Mouse (Mus musculus) embryonic facial prominence, embryonic 14.5 days (tissue): ENCODE measurements around the gene Gper1. TPM values are rescaled to one million over a fixed set of nuclear protein-coding genes. Genes with fewer than 3 reads are reported as not detected.

Experiments used
- ATAC-seq: fragments of 200-750 bp; cut with Nextera tagmentation; 2 replicates; pipeline ENCODE4 v1.8.0; 2017; ENCODE audit warnings: low read depth, moderate number of reproducible peaks, moderate TSS enrichment
- DNase-seq: peaks from one replicate; pipeline ENCODE4 v3.0.0-alpha.2; 2015; ENCODE audit warnings: low spot score
- H3K27ac ChIP-seq: fragments of 300-500 bp; sonication (generic); replicated peaks from 2 replicates; pipeline ENCODE4 v1.5.1; 2014; ENCODE audit warnings: low read depth, mild to moderate bottlenecking, low read length, moderate library complexity
- H3K27me3 ChIP-seq: fragments of 300-500 bp; sonication (generic); replicated peaks from 2 replicates; pipeline ENCODE4 v1.6.1; 2014; ENCODE audit warnings: low read length; ENCODE audit not compliant: control insufficient read depth, insufficient read depth
- H3K36me3 ChIP-seq: fragments of 300-500 bp; sonication (generic); 2 replicates; pipeline ENCODE4 v1.6.1; 2014; ENCODE audit warnings: low read length, mixed read lengths; ENCODE audit not compliant: control insufficient read depth, insufficient read depth
- H3K4me1 ChIP-seq: fragments of 300-500 bp; sonication (generic); 2 replicates; pipeline ENCODE4 v1.6.1; 2014; ENCODE audit warnings: antibody characterized with exemption, low read length; ENCODE audit not compliant: control insufficient read depth, insufficient read depth
- H3K4me2 ChIP-seq: fragments of 300-500 bp; sonication (generic); 2 replicates; pipeline ENCODE4 v1.6.1; 2014; ENCODE audit warnings: low read depth, mild to moderate bottlenecking, low read length, moderate library complexity, mixed read lengths
- H3K4me3 ChIP-seq: fragments of 300-500 bp; sonication (generic); 2 replicates; pipeline ENCODE4 v1.5.1; 2014; ENCODE audit warnings: low read depth, mild to moderate bottlenecking, low read length
- H3K9ac ChIP-seq: fragments of 300-500 bp; sonication (generic); 2 replicates; pipeline ENCODE4 v1.6.1; 2014; ENCODE audit warnings: low read depth, mild to moderate bottlenecking, low read length, moderate library complexity, mixed read lengths
- H3K9me3 ChIP-seq: fragments of 300-500 bp; sonication (generic); 2 replicates; pipeline ENCODE4 v1.6.1; 2016; ENCODE audit warnings: low read length; ENCODE audit not compliant: control insufficient read depth
- WGBS: fragments of 180-500 bp; shearing (Covaris S2); extraction: QIAGEN DNeasy Blood & Tissue Kit; methylation state at CpG from one replicate; pipeline ENCODE4 v1.1.7; 2014; 5-methylcytosine and 5-hydroxymethylcytosine counted together
- polyA plus RNA-seq: library from polyadenylated mRNA; unstranded; fragments of >200 nt; fragmentation: Nextera tagmentation; extraction: Ambion mirVana; gene quantifications from 2 replicates; pipeline ENCODE4 v1.2.1, GENCODE M21; 2014

The Gper1 gene
- polyA plus RNA-seq, 1 experiment from 2014 or later, result 6.7 TPM

DNA sequence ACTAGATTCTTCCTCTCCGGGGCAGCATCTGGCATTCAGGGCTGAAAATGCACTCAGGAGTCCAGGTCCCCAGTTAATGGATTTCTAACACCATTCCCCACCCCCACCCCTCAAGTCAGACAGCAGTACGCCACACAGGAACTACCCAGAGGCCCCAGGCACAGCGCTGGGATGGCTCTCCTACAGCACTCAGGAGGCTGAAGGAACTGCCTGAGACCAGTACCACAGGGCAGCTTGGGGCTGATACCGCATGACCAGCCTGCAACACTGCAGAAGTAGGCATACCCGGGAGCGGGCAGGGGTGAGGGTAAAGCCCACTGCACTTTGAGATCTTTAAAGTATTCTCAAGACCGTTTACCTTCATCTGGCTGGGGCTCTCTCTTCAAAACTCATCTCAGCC lies 17.5 kb upstream of the Gper1 start:
- ATAC-seq, result no peak

DNA sequence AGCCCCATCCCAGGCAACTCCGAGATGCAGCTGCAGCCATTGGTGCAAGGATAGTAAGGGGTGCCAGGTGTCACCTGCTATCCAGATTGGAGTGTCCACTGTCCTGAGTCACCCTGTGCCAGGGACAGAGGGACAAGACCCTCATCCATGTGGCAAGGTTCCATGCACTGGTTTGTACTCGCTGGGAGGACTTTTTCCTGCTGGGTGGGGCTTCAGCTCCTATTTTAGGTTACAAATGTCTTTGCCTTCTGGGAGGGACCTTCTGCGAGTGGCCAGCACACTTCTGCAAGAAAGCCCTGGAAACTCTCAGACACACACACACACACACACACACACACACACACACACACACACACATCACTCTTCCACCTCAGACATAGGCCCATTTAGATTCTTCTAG lies 17.0 kb upstream of the Gper1 start:
- Histone ChIP-seq H3K9me3 (no peaks in the 10 kb centered on the region), H3K27me3 (no peaks in the 10 kb centered on the region), H3K4me1 (peaks cover 19% of the 10 kb centered on the region), H3K27ac (peak overlapping the region; percentile 72; the same call in 1 of the 2 replicates), H3K4me3 (no peak overlapping the region), H3K9ac (0 out of 2 replicates have a peak overlapping the region, but pooled peaks have one; percentile 4), H3K36me3 (no peaks in the 10 kb centered on the region), H3K4me2 (no peak overlapping the region; the same call in 1 of the 2 replicates)
- no peak for DNase-seq
- no peak for ATAC-seq
- WGBS, result 64% methylated on average over 3 of the region's 3 CpGs

More for the DNA sequence above, 17.5 kb upstream of the Gper1 start:
- no peak overlapping the region for H3K4me3 ChIP-seq
- H3K4me2 ChIP-seq, result no peak overlapping the region; the same call in 1 of the 2 replicates
- H3K9ac ChIP-seq, result 0 out of 2 replicates have a peak overlapping the region, but pooled peaks have one; percentile 4
- 66% methylated on average over 7 of the region's 7 CpGs for WGBS
- H3K4me1 ChIP-seq, result peaks cover 19% of the 10 kb centered on the region
- H3K27ac ChIP-seq, result 0 out of 2 replicates have a peak overlapping the region, but pooled peaks have one; percentile 52
- H3K27me3 ChIP-seq, result no peaks in the 10 kb centered on the region
- no peaks in the 10 kb centered on the region for H3K36me3 ChIP-seq
- no peak for DNase-seq
- H3K9me3 ChIP-seq, result no peaks in the 10 kb centered on the region

DNA sequence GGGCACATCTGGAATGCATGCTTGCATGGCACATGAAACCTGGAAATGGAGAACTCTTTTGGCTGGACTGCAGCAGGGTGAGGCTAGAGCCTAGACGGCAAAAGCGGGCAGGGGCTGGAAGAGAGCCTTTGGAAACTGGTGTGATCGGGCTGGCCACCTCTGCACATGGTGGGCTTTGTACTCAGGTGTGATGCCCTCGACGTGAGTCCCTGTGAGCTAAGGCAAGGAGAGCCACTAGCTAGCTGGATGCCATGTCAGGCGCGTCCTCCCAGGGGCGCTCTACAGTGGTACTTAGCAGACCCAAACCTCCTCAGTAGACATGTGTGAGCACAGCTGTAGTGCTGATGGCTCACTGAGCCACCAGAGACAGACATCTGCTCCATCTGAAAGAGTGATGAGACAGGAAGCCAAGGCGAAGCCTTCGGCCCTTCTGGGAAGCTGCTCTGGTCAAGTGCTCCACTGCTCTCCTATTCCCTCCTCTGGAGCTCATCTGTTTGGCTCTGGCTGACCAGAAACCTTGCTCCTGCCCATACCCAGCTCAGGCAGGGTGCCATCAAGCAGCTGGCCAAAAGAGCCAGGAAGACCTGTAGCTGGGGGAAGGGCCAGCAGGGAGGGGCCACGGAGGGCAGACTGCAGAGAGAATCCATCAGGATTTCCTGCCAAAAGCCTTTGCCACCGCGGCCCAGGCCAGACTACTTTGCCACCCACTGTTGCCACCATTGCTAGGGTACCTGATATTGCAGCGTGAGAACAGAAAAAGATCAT lies 15.6 kb upstream of the Gper1 start:
- Histone ChIP-seq H3K36me3 (no peaks in the 10 kb centered on the region), H3K4me2 (peak overlapping the region; percentile 38), H3K9ac (no peak overlapping the region; the same call in 1 of the 2 replicates), H3K9me3 (no peaks in the 10 kb centered on the region), H3K27ac (peak overlapping the region; percentile 59), H3K4me3 (no peak overlapping the region), H3K27me3 (no peaks in the 10 kb centered on the region), H3K4me1 (peaks cover 19% of the 10 kb centered on the region)
- ATAC-seq, result peak; percentile 39; the same call in 1 of the 2 replicates
- DNase-seq, result no peak
- 73% methylated on average over 14 of the region's 14 CpGs for WGBS

DNA sequence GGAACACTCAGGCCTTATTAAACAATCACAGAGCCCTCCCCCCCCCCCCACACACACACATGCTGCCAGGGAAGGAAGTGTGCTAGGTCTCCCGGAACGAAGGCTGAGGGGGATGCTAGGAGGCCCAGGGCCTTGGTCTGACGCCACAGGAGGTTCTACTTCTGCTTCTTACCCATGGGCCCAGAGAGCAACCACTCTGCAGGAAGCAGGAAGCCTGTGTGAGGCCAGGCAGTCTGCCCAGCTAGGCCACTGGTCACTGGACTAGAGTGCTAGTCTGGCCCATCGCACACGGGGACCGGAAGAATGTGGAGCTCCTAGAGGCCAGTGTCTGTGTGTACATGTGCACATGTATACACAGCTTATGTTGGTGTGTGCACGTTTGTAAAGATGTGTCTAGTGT lies 14.4 kb upstream of the Gper1 start:
- H3K36me3 ChIP-seq, result no peaks in the 10 kb centered on the region
- H3K4me3 ChIP-seq, result no peak overlapping the region
- H3K9me3 ChIP-seq, result no peaks in the 10 kb centered on the region
- H3K9ac ChIP-seq, result no peak overlapping the region; the same call in 1 of the 2 replicates
- no peak overlapping the region for H3K27ac ChIP-seq
- ATAC-seq, result no peak
- no peaks in the 10 kb centered on the region for H3K27me3 ChIP-seq
- 69% methylated on average over 7 of the region's 7 CpGs for WGBS
- H3K4me1 ChIP-seq, result peaks cover 19% of the 10 kb centered on the region
- DNase-seq, result no peak
- H3K4me2 ChIP-seq, result no peak overlapping the region

DNA sequence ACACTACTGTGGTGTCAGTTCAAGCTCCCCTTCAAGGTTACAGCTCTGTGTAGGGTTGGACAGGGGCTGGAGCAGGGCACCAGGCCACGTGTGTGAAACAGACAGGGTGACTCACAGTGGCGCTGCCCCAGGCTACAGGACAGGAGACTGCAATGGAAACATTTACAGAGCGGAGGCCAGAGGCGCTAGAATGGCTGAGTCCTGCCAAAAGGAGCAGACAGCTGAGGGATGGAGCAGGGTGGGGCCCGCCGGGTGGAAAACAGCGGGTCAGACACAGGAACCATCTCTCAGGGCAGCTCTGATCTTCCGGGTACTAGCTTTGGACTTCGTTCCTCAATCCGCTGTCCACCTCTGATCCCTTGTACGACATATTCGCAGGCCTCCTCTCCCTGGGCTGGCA lies 13.5 kb upstream of the Gper1 start:
- WGBS, result 69% methylated on average over 12 of the region's 12 CpGs
- Histone ChIP-seq H3K9me3 (no peaks in the 10 kb centered on the region), H3K27me3 (no peaks in the 10 kb centered on the region), H3K9ac (no peak overlapping the region), H3K36me3 (no peaks in the 10 kb centered on the region), H3K27ac (no peak overlapping the region), H3K4me1 (peaks cover 19% of the 10 kb centered on the region), H3K4me3 (no peak overlapping the region), H3K4me2 (no peak overlapping the region)
- ATAC-seq (no peak), DNase-seq (no peak)

DNA sequence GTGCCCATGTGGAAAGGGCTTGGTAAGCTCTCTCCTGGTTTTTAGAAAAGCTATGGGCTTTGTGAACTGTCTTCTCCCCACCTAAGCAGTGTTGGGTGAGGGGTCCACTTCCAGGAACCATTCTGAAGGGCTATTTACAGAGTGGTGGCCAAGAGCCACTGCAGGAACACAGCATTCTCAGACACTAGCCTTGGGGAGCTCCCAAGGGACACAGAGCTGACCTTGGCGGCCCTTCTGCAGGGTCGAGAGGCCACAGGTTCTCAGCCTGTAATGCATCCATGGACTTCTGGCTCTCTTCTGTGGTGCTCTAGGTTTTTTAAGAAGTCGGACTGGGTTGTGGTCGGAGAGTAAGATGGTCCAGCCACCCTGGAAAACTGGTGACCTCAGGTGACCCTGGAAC lies 12.9 kb upstream of the Gper1 start:
- Histone ChIP-seq H3K4me2 (no peak overlapping the region), H3K36me3 (no peaks in the 10 kb centered on the region), H3K4me1 (peaks cover 19% of the 10 kb centered on the region), H3K27me3 (no peaks in the 10 kb centered on the region), H3K9ac (no peak overlapping the region), H3K27ac (no peak overlapping the region), H3K4me3 (no peak overlapping the region), H3K9me3 (no peaks in the 10 kb centered on the region)
- DNase-seq (no peak), ATAC-seq (no peak)
- 68% methylated on average over 4 of the region's 4 CpGs for WGBS

DNA sequence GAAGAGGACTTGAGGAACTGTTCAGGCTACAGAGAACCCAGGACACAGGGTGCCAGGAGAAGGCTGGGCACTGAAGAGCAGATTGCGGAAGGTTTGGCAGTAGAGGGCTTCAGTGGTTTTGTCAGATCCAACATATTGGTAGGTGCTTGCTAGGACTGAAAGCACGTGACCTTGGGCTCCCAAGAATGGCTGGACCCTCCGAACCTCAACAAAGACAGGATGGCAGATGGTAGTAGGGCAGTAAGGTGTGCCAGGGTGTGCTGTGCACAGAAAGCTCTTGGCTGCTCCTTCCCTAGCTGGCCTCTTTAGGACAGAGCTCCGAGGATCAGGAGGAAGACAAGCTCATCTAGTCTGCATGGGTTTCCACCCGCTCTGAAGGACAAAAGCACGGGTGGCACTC lies 11.8 kb upstream of the Gper1 start:
- 95% methylated on average over 6 of the region's 6 CpGs for WGBS
- Histone ChIP-seq H3K9me3 (no peaks in the 10 kb centered on the region), H3K4me1 (peaks cover 13% of the 10 kb centered on the region), H3K4me2 (no peak overlapping the region), H3K36me3 (0 out of 2 replicates have a peak, but pooled peaks cover 2% of the 10 kb centered on the region), H3K4me3 (no peak overlapping the region), H3K27me3 (no peaks in the 10 kb centered on the region), H3K9ac (no peak overlapping the region), H3K27ac (no peak overlapping the region)
- ATAC-seq (no peak), DNase-seq (no peak)

DNA sequence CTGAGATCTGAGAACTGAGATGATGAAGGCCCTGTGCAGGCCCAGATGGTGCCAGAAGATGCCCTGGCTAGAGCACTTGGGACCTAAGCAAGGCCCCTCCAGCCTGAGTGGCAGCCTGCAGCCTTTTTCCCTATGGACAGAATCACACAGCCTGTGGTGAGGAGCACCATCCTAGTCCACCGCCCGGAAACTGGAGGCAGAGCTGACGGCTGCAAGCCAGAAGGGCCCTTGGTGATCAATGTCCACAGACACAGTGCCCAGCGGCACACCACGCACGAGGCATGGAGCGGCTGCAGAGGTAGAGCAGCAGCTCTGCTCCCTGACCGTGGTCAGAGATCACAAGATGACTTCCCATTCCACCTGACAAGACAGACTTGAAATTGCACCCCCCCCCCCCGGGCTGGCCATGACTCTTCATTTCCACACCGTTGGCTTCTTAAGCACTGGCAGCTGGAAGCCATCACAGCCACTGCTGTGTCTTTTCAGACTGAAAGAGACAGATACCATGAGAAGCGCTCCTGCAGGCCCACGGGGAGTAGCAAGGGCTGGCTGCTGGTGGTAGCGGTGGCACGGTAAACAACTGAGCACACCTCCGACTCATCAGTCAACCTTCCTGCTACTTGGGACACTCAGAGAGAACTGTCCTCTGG lies 11.2 kb upstream of the Gper1 start:
- DNase-seq (no peak), ATAC-seq (no peak)
- Histone ChIP-seq H3K4me1 (peaks cover 12% of the 10 kb centered on the region), H3K9ac (no peak overlapping the region), H3K27me3 (no peaks in the 10 kb centered on the region), H3K27ac (no peak overlapping the region), H3K4me2 (no peak overlapping the region), H3K36me3 (0 out of 2 replicates have a peak, but pooled peaks cover 2% of the 10 kb centered on the region), H3K9me3 (no peaks in the 10 kb centered on the region), H3K4me3 (no peak overlapping the region)
- 80% methylated on average over 15 of the region's 15 CpGs for WGBS
